Mouse (Mus musculus): ENCODE results near the gene Jade2. TPM values are rescaled to one million over a fixed set of nuclear protein-coding genes. Genes with fewer than 3 reads are reported as not detected.

The Jade2 gene
- polyA plus RNA-seq, 1 experiment from 2014 or later = 1.1 TPM

DNA sequence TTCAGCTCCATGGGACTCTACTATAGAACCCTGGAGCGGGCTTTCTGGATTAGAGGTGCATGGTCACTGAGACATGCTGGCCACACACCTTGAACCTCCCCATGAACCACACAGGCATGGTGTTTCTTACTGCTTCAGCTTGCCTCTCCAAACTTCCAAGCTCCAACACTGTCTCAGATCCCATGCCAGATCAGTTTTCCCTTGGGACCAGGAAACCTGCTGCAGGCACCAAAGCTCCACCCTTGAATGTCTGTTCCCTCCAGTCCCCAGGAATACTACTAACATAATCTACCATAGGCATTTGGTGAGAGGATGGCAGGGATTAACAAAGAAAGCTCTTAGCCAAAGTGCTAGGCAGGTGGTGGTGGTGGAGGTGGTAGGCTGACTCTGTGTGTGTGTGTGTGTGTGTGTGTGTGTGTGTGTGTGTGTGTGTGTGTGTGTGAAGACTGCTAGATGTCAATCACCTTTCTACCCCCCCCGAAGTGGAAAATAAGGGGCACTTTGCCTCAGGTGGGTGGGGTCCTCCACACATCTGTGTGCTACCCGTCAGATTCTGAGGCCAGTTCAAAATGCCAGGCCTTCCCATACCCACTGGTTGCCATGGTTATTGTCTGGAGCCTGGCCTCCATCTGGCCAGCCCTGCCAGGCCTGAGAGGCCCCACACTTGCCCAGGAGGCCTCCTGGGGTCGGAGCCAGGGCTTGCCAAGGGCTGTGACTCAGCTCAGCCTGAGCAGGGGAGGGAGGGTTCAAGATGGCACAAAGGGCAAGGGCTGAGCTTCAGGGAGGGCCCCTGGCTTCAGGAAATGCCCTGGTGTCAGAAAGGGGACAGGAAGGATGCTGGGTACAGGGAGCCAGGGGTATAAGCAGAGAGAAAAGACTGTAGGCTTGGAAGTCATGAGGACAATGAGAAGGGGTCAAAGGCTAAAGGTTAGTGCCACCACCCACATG, 25.2 kb downstream of the Jade2 start:
- Histone ChIP-seq H3K4me2 (ENCODE audit: low read length) (no peak overlapping the region), H3K4me1 (ENCODE audit: control insufficient read depth, insufficient read depth, low read depth, low read length) (peaks cover 6% of the 10 kb centered on the region), H3K9ac (ENCODE audit: low read depth, low read length) (no peak overlapping the region), H3K27me3 (replicated peaks; ENCODE audit: control insufficient read depth, insufficient read depth, low read length) (no peaks in the 10 kb centered on the region; the same call in 1 of the 2 replicates), H3K4me3 (ENCODE audit: low read length) (no peak overlapping the region), H3K36me3 (ENCODE audit: control insufficient read depth, insufficient read depth, low read length) (peaks cover 3% of the 10 kb centered on the region; the same call in 1 of the 2 replicates), H3K9me3 (ENCODE audit: control insufficient read depth, low read length) (no peaks in the 10 kb centered on the region), H3K27ac (ENCODE audit: low read depth, low read length) (peak overlapping the region; percentile 48; the same call in 1 of the 2 replicates)
- ATAC-seq = peak; percentile 81
- 53% methylated on average over 4 of the region's 4 CpGs for WGBS

DNA sequence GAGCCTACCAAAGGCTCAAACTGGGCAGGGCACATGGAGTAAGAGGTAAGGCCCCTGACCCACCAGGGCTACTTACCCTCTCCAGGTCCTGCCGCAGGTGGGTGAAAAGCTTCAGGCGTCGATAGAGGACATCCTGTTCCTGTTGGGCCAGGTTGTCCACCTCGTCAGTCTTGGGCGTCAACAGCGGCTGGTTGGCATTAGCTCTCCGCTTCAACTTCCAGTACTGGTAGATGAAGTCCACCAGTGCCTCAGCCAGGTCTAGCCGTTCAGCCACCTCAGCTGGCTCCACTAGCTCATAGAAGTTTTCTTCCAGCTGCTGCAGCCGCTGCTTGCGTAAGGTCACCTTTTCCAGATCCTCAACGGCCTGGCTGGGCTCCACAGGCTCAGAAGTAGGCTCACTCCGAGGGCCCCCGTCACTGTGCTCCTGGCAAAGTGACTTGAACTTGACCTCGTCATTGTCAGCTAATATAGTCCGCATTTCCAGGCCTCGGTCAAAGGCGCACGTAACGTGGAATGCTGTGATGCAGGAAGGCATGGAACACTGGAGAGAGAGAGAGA, 32.5 kb downstream of the Jade2 start:
- 93% methylated on average over 19 of the region's 19 CpGs for WGBS
- Histone ChIP-seq H3K27ac (ENCODE audit: low read depth, low read length) (no peak overlapping the region), H3K4me3 (ENCODE audit: low read length) (no peak overlapping the region), H3K36me3 (ENCODE audit: control insufficient read depth, insufficient read depth, low read length) (peaks cover 6% of the 10 kb centered on the region; the same call in 1 of the 2 replicates), H3K4me1 (ENCODE audit: control insufficient read depth, insufficient read depth, low read depth, low read length) (peaks cover 10% of the 10 kb centered on the region), H3K9me3 (ENCODE audit: control insufficient read depth, low read length) (no peaks in the 10 kb centered on the region), H3K27me3 (replicated peaks; ENCODE audit: control insufficient read depth, insufficient read depth, low read length) (no peaks in the 10 kb centered on the region), H3K9ac (ENCODE audit: low read depth, low read length) (no peak overlapping the region), H3K4me2 (ENCODE audit: low read length) (no peak overlapping the region)
- ATAC-seq = no peak

GRCm38 (mm10) chr11:51823963-51824753, 33.3 kb downstream of the Jade2 start:
- no peak for ATAC-seq
- Histone ChIP-seq H3K36me3 (ENCODE audit: control insufficient read depth, insufficient read depth, low read length) (peaks cover 6% of the 10 kb centered on the region; the same call in 1 of the 2 replicates), H3K4me1 (ENCODE audit: control insufficient read depth, insufficient read depth, low read depth, low read length) (peaks cover 10% of the 10 kb centered on the region), H3K27me3 (replicated peaks; ENCODE audit: control insufficient read depth, insufficient read depth, low read length) (no peaks in the 10 kb centered on the region), H3K4me2 (ENCODE audit: low read length) (no peak overlapping the region), H3K4me3 (ENCODE audit: low read length) (no peak overlapping the region), H3K9me3 (ENCODE audit: control insufficient read depth, low read length) (no peaks in the 10 kb centered on the region), H3K9ac (ENCODE audit: low read depth, low read length) (no peak overlapping the region), H3K27ac (ENCODE audit: low read depth, low read length) (no peak overlapping the region)
- WGBS = 89% methylated on average over 3 of the region's 3 CpGs

- Histone ChIP-seq H3K4me2 (ENCODE audit: low read length) (no peak overlapping the region), H3K9me3 (ENCODE audit: control insufficient read depth, low read length) (no peaks in the 10 kb centered on the region), H3K27ac (ENCODE audit: low read depth, low read length) (peak overlapping the region; percentile 44; the same call in 1 of the 2 replicates), H3K4me1 (ENCODE audit: control insufficient read depth, insufficient read depth, low read depth, low read length) (peaks cover 10% of the 10 kb centered on the region), H3K36me3 (ENCODE audit: control insufficient read depth, insufficient read depth, low read length) (peaks cover 6% of the 10 kb centered on the region; the same call in 1 of the 2 replicates), H3K27me3 (replicated peaks; ENCODE audit: control insufficient read depth, insufficient read depth, low read length) (no peaks in the 10 kb centered on the region), H3K4me3 (ENCODE audit: low read length) (no peak overlapping the region), H3K9ac (ENCODE audit: low read depth, low read length) (no peak overlapping the region)
- 40% methylated on average over 11 of the region's 11 CpGs for WGBS
- peak; percentile 65 for ATAC-seq
Measured at GRCm38 (mm10) chr11:51823271-51823670, 34.2 kb downstream of the Jade2 start.

GRCm38 (mm10) chr11:51822736-51823135, 34.7 kb downstream of the Jade2 start:
- Histone ChIP-seq H3K27ac (ENCODE audit: low read depth, low read length) (no peak overlapping the region; the same call in 1 of the 2 replicates), H3K4me2 (ENCODE audit: low read length) (no peak overlapping the region), H3K36me3 (ENCODE audit: control insufficient read depth, insufficient read depth, low read length) (peaks cover 6% of the 10 kb centered on the region; the same call in 1 of the 2 replicates), H3K27me3 (replicated peaks; ENCODE audit: control insufficient read depth, insufficient read depth, low read length) (no peaks in the 10 kb centered on the region), H3K9ac (ENCODE audit: low read depth, low read length) (no peak overlapping the region), H3K9me3 (ENCODE audit: control insufficient read depth, low read length) (no peaks in the 10 kb centered on the region), H3K4me3 (ENCODE audit: low read length) (no peak overlapping the region), H3K4me1 (ENCODE audit: control insufficient read depth, insufficient read depth, low read depth, low read length) (peaks cover 10% of the 10 kb centered on the region)
- 24% methylated on average over 4 of the region's 4 CpGs for whole genome bisulfite sequencing
- no peak for ATAC-seq

DNA sequence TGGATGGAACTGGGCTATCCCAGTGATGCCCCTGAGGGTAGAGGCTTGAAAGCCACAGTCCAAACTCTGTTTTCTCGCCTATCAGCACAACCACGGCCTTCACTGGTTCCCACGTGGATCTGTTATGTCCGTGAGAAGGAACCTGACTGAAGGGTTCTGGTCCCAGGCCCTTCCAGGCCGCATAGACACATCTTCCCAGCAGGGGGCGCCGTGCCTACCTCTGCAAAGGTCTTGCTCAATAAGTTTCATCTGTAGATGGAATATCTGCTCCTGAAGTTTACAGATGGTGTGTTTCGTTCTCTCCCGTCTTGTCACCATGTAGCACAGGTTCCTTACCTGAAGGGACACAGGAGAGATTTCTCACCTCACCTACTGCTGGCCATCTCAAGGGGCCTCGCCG, 36.6 kb downstream of the Jade2 start:
- no peak for ATAC-seq
- Histone ChIP-seq H3K36me3 (ENCODE audit: control insufficient read depth, insufficient read depth, low read length) (peaks cover 3% of the 10 kb centered on the region; the same call in 1 of the 2 replicates), H3K9ac (ENCODE audit: low read depth, low read length) (no peak overlapping the region), H3K27me3 (replicated peaks; ENCODE audit: control insufficient read depth, insufficient read depth, low read length) (no peaks in the 10 kb centered on the region), H3K4me3 (ENCODE audit: low read length) (no peak overlapping the region), H3K9me3 (ENCODE audit: control insufficient read depth, low read length) (no peaks in the 10 kb centered on the region), H3K27ac (ENCODE audit: low read depth, low read length) (no peak overlapping the region), H3K4me1 (ENCODE audit: control insufficient read depth, insufficient read depth, low read depth, low read length) (peaks cover 10% of the 10 kb centered on the region), H3K4me2 (ENCODE audit: low read length) (no peak overlapping the region)
- WGBS = 47% methylated on average over 11 of the region's 11 CpGs

GRCm38 (mm10) chr11:51819964-51820363, 37.5 kb downstream of the Jade2 start:
- H3K27ac ChIP-seq (ENCODE audit: low read depth, low read length) = no peak overlapping the region
- 76% methylated on average over 3 of the region's 3 CpGs for WGBS
- ATAC-seq = no peak

DNA sequence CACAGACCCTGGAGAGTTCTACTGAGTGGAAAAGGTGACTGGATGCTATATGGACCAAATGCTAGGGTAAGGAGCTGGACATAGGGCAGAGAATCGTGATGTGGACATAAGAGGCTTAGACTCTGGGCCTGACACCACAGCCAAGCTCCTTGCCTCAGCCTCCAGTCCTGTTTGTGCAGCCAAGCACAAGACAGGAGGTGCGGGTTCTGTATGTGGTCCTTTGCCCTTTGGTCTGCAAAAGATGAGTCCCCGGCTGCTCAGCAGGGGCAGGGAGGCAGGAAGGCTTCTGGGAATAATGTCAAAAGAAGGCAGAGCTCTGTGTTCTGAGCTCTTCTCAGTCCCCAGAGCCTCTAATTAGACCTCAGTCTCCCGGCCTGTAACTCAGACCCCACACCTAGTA, 38.6 kb downstream of the Jade2 start:
- WGBS = 94% methylated on average over 4 of the region's 4 CpGs
- no peak for ATAC-seq
- no peaks in the 10 kb centered on the region for H3K9me3 ChIP-seq (ENCODE audit: control insufficient read depth, low read length)
- H3K27ac ChIP-seq (ENCODE audit: low read depth, low read length) = no peak overlapping the region
- H3K36me3 ChIP-seq (ENCODE audit: control insufficient read depth, insufficient read depth, low read length) = peaks cover 3% of the 10 kb centered on the region; the same call in 1 of the 2 replicates
- no peak overlapping the region for H3K9ac ChIP-seq (ENCODE audit: low read depth, low read length)
- H3K4me2 ChIP-seq (ENCODE audit: low read length) = no peak overlapping the region
- H3K27me3 ChIP-seq (replicated peaks; ENCODE audit: control insufficient read depth, insufficient read depth, low read length) = no peaks in the 10 kb centered on the region
- H3K4me3 ChIP-seq (ENCODE audit: low read length) = no peak overlapping the region
- H3K4me1 ChIP-seq (ENCODE audit: control insufficient read depth, insufficient read depth, low read depth, low read length) = peaks cover 6% of the 10 kb centered on the region

More at GRCm38 (mm10) chr11:51819964-51820363, 37.5 kb downstream of the Jade2 start:
- Histone ChIP-seq H3K9me3 (ENCODE audit: control insufficient read depth, low read length) (no peaks in the 10 kb centered on the region), H3K4me1 (ENCODE audit: control insufficient read depth, insufficient read depth, low read depth, low read length) (peaks cover 10% of the 10 kb centered on the region), H3K27me3 (replicated peaks; ENCODE audit: control insufficient read depth, insufficient read depth, low read length) (no peaks in the 10 kb centered on the region), H3K4me3 (ENCODE audit: low read length) (no peak overlapping the region), H3K4me2 (ENCODE audit: low read length) (no peak overlapping the region), H3K36me3 (ENCODE audit: control insufficient read depth, insufficient read depth, low read length) (peaks cover 3% of the 10 kb centered on the region; the same call in 1 of the 2 replicates), H3K9ac (ENCODE audit: low read depth, low read length) (no peak overlapping the region)

Data from hindbrain, embryonic 16.5 days (tissue).